22 mouse cellular contexts compared by ENCODE assay signal in genomic region chr5:32861082-32861481, GRCm38 (mm10). TPM values are rescaled to one million over a fixed set of nuclear protein-coding genes. Genes with fewer than 3 reads are reported as not detected.
DNase-seq lines count a peak whose midpoint lies in the region; ATAC-seq and TF ChIP-seq lines count a peak whose summit lies in the region.
"Had no signal": no experiment of that assay in that cellular context is flagged by ENCODE, and none has a peak within 500 bp of the region (broad histone marks: within the 10 kb centered on the region; RNA-seq: fewer than 3 reads in every experiment).

No protein-coding gene starts in this region.

- H3K9me3 ChIP-seq in MEL (replicated peaks; ENCODE audit: insufficient read depth, low read length): no peaks in the 10 kb centered on the region
- H3K9me3 ChIP-seq: G1E had no signal

- no peak for ATAC-seq in megakaryocyte progenitor cell, adult 5-6 weeks (replicated peaks; ENCODE audit: poor library complexity)
- ATAC-seq: activated CD4-positive, CD25-positive, alpha-beta regulatory T cell, adult 4 months; CD4-positive, CD25-positive, alpha-beta regulatory T cell, adult 4 months; Patski had no signal

- H3K36me3 ChIP-seq in MEL (ENCODE audit: control insufficient read depth in 1 of 2, insufficient read depth in 2 of 2, low read length in 2 of 2): peaks cover 0 to 15% of the 10 kb centered on the region in 2 experiments; a peak in 2 of 4 replicates

- no peak for DNase-seq in MEL (ENCODE audit: low read depth, low spot score)
- DNase-seq: adrenal gland, adult 2 months; adrenal gland, adult 8-10 months; adrenal gland, postnatal 10 days; adrenal gland, postnatal 14 days; adrenal gland, postnatal 25 days; adrenal gland, postnatal 36 days; B cell, adult 2 months; cerebellum, adult 11 months; cerebellum, adult 11-12 months; cerebellum, adult 18-20 months; cerebellum, adult 2 months; cerebellum, adult 8-10 months had no signal

- no peak overlapping the region for H3K9ac ChIP-seq in MEL (ENCODE audit: control insufficient read depth, low read depth, low read length, poor library complexity, severe bottlenecking)

- H3K79me2 ChIP-seq in MEL (ENCODE audit: control insufficient read depth, insufficient read depth, low read length, poor library complexity): peaks cover 4% of the 10 kb centered on the region; the same call in 1 of the 2 replicates

- no peak for TF ChIP-seq CTCF in MEL (IDR thresholded peaks at IDR 0.05 in 2 of 3, conservative IDR thresholded peaks at IDR 0.05 in 1 of 3; ENCODE audit: control insufficient read depth in 1 of 3, insufficient read depth in 1 of 3, low read depth in 2 of 3, low read length in 3 of 3, poor library complexity in 1 of 3, severe bottlenecking in 1 of 3)

- TF ChIP-seq POLR2A in MEL (IDR thresholded peaks at IDR 0.05; ENCODE audit: control insufficient read depth in 1 of 2, insufficient read depth in 1 of 2, low read depth in 1 of 2, low read length in 2 of 2, poor library complexity in 1 of 2): no peak

- peaks cover 6 to 9% of the 10 kb centered on the region in 2 experiments; a peak in 2 of 4 replicates for H3K4me1 ChIP-seq in MEL (ENCODE audit: control insufficient read depth in 1 of 2, insufficient read depth in 2 of 2, low read length in 2 of 2)

- TF ChIP-seq RAD21 in MEL (IDR thresholded peaks at IDR 0.05; ENCODE audit: low read depth, low read length): no peak

- H3K4me3 ChIP-seq in MEL (ENCODE audit: control insufficient read depth in 1 of 2, insufficient read depth in 1 of 2, low read depth in 2 of 2, low read length in 2 of 2): no peak overlapping the region

- no peaks in the 10 kb centered on the region for H3K27me3 ChIP-seq in MEL (ENCODE audit: control insufficient read depth in 1 of 2, insufficient read depth in 2 of 2, low read length in 2 of 2)
- H3K27me3 ChIP-seq: CH12.LX, Patski had no signal

- H3K27ac ChIP-seq in MEL (ENCODE audit: control insufficient read depth, low read depth, low read length): no peak overlapping the region

- no peak for TF ChIP-seq EP300 in MEL (IDR thresholded peaks at IDR 0.05; ENCODE audit: low read depth in 1 of 2, low read length in 2 of 2)

TF ChIP-seq in MEL, 35 proteins besides CTCF, POLR2A, EP300 and RAD21:
- TF ChIP-seq ZNF384 (IDR thresholded peaks at IDR 0.05; ENCODE audit: low read depth, low read length): no peak
- TF ChIP-seq NRF1 (IDR thresholded peaks at IDR 0.05; ENCODE audit: insufficient read depth, low read depth, low read length, poor library complexity, severe bottlenecking): no peak
- no peak for TF ChIP-seq UBTF (IDR thresholded peaks at IDR 0.05; ENCODE audit: borderline replicate concordance, insufficient read depth, low read depth, low read length)
- TF ChIP-seq BHLHE40 (IDR thresholded peaks at IDR 0.05; ENCODE audit: borderline replicate concordance, low read depth, low read length): no peak
- no peak for TF ChIP-seq USF2 (IDR thresholded peaks at IDR 0.05; ENCODE audit: borderline replicate concordance in 1 of 2, insufficient read depth in 1 of 2, low read depth in 1 of 2, low read length in 2 of 2)
- TF ChIP-seq TBP (IDR thresholded peaks at IDR 0.05; ENCODE audit: low read depth, low read length): peak; percentile 94

RNA-seq across cellular contexts. Expression of gene Depdc5, which starts 2.4 kb away (rescaled TPM):
- 18.0 and 20.3 TPM in 2 replicates for total RNA-seq in MEL (2012; rRNA removed)
- 10 to 100 TPM in 1 of 2 experiments, not detected in 1; 23.9 TPM for polyA plus RNA-seq in MEL (2012; ENCODE audit: insufficient read depth in 1 of 2, insufficient read length in 2 of 2, low read depth in 1 of 2, low replicate concordance in 2 of 2, missing spikeins in 1 of 2)
- total RNA-seq in megakaryocyte progenitor cell, adult 5-6 weeks (2015): 26.5 and 28.7 TPM in 2 replicates
- total RNA-seq in megakaryocyte progenitor cell, adult 5-6 weeks (2017): 22.0 and 25.8 TPM in 2 replicates

RNA-seq across cellular contexts. Expression of gene Prr14l, which starts 7.0 kb away (rescaled TPM):
- total RNA-seq in MEL (2012; rRNA removed): 36.0 and 37.0 TPM in 2 replicates
- polyA plus RNA-seq in MEL (2012; ENCODE audit: insufficient read depth in 1 of 2, insufficient read length in 2 of 2, low read depth in 1 of 2, low replicate concordance in 2 of 2, missing spikeins in 1 of 2): 100 to 1,000 TPM in 1 of 2 experiments, 10 to 100 TPM in 1; 39.9 to 135 TPM
- total RNA-seq in megakaryocyte progenitor cell, adult 5-6 weeks (2015): 34.6 and 37.6 TPM in 2 replicates
- 27.4 and 31.9 TPM in 2 replicates for total RNA-seq in megakaryocyte progenitor cell, adult 5-6 weeks (2017)

RNA-seq across cellular contexts. Expression of gene Gm20671, which starts 34.2 kb away (rescaled TPM):
- total RNA-seq in MEL (2012; rRNA removed): not detected in 2 replicates
- 1 to 10 TPM in 1 of 2 experiments, not detected in 1; 7.3 TPM for polyA plus RNA-seq in MEL (2012; ENCODE audit: insufficient read depth in 1 of 2, insufficient read length in 2 of 2, low read depth in 1 of 2, low replicate concordance in 2 of 2, missing spikeins in 1 of 2)
- total RNA-seq in megakaryocyte progenitor cell, adult 5-6 weeks (2015): not detected in 2 replicates
- total RNA-seq in megakaryocyte progenitor cell, adult 5-6 weeks (2017): 3.9 and 6.6 TPM in 2 replicates
- total RNA-seq: adrenal gland, adult 18-20 months; adrenal gland, adult 8-10 months; adrenal gland, postnatal 10 days; adrenal gland, postnatal 14 days; adrenal gland, postnatal 25 days; adrenal gland, postnatal 36 days; adrenal gland, postnatal 4 days; ES-E14 had no signal
- polyA plus RNA-seq: activated CD4-positive, CD25-positive, alpha-beta regulatory T cell, adult 4 months; CD4-positive, CD25-positive, alpha-beta regulatory T cell, adult 4 months; Patski had no signal
